Mouse (Mus musculus) kidney, postnatal 36 days (tissue): Measurements from ENCODE around the gene Rab3a.

Source experiments
- DNase-seq, 2 experiments: peaks; one replicate each; pipeline ENCODE4 v3.0.0; 2021 to 2022; ENCODE audit warnings: mixed read lengths in 2 of 2

Gene Rab3a

GRCm38 (mm10) chr8:70742981-70743655, 11.4 kb upstream of the Rab3a start:
- no peak for DNase-seq

GRCm38 (mm10) chr8:70743656-70744590, 10.6 kb upstream of the Rab3a start:
- DNase-seq, result peak; percentile 91 to 95

- no peak for DNase-seq
Observed at GRCm38 (mm10) chr8:70744806-70745205, 9.7 kb upstream of the Rab3a start.

GRCm38 (mm10) chr8:70745691-70746220, 8.7 kb upstream of the Rab3a start:
- no peak for DNase-seq

DNA sequence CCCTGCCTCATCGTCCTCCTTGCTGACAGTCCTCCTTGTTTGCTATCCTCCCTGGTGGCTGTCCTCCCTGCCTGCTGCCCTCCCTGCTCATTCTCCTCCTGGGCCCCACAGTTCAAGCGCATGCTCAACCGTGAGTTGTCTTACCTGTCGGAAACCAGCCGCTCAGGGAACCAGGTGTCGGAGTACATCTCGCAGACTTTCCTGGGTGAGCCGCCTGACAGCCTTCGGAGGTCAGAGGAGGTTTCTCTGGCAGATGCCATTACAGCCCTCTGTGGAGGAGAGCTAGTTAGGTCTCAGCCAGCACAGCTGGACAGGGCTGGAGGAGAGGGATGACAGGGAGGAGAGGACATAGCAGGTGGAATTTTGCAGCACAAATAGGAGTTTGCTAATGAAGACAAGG, 7.8 kb upstream of the Rab3a start:
- DNase-seq, result no peak

DNA sequence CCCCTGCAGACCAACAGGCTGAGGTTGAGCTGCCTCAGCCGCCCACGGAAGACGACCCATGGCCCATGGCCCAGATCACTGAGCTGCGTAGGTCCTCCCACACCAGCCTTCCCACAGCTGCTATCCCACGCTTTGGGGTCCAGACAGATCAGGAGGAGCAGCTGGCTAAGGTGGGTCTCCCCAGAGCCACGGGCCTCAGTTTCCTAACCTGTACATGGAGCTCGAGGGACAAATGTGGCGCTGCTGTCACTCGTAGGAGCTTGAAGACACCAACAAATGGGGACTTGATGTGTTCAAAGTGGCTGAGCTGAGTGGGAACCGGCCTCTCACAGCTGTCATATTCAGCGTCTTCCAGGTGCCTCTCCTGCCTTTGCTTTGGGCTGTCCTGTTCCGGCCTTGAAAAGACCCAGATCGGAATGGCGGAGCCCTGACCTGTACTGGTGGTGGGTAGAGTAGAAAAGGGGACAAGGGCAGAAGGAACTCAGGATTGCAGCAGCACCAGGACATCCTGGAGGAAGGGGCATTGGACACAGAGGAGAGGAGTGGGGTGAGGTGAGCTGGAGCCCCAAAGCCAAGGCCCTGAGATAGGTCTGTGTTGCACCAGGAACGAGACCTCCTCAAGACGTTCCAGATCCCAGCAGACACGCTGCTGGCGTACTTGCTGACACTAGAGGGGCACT, 7.1 kb upstream of the Rab3a start:
- DNase-seq, result no peak

- DNase-seq, result no peak
Observed at GRCm38 (mm10) chr8:70748246-70749096, 6.0 kb upstream of the Rab3a start.

- no peak for DNase-seq
Observed at GRCm38 (mm10) chr8:70749097-70749674, 5.3 kb upstream of the Rab3a start.

- DNase-seq, result no peak
Observed at GRCm38 (mm10) chr8:70750128-70750680, 4.3 kb upstream of the Rab3a start.

DNA sequence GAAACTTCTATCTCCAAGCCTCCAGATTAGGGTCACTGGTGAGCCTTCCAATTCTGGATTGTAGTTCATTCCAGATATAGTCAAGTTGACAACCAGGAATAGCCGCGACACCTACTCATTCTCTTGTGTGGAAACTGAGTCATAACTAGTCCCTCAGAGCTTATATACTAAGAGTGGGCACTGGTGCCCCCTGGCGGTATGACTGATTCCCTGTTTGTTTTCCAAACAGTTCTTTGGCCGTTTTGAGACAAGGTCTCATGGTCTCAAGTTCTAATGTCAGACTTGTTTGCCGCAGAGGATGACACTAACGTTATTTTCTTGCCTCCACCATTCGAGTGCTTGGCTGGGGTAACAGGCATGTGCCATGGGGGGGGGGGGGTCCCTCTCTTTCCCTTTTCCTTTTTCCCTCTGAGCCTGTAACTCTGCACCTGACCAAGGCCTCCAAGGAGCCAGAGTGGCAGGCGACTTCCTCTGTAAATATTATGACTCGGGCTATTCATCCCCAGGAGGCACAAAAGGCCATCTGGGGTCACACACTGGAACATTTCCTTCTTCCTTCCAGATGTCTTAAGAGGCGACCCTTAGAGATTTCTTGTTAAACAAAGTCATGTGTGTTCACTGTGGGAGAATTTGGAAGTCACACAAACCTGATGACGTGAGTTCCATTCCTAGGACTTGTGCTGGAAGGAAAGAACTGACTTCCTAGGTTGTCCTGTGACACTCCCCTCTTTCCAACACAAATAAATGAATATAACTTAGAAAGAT, 2.3 kb upstream of the Rab3a start:
- DNase-seq, result peak; percentile 91 to 94

DNA sequence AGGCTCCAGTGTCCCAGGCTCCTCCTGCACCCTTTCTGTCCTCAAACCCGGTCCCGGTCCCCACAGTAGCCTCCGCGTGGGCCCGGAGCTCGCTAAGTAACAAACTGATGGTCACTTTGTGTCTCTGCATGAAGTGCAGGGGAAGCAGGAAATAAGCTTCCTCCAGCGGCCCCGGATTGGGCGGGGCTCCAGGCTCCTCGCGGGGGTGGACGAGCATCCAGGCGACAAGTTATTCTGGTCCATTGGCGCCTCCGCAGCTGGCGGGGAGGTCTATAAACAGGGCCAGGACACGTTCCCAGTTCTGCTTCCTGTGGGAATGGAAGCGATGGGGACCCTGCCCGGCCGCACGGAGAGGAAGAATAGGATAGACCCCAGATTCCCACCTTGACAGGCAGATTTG, 1.3 kb upstream of the Rab3a start:
- DNase-seq, result peak; percentile 91

GRCm38 (mm10) chr8:70754871-70755660, 587 bp downstream of the Rab3a start:
- DNase-seq, result peak in 1 of 2 experiments; percentile 72

DNA sequence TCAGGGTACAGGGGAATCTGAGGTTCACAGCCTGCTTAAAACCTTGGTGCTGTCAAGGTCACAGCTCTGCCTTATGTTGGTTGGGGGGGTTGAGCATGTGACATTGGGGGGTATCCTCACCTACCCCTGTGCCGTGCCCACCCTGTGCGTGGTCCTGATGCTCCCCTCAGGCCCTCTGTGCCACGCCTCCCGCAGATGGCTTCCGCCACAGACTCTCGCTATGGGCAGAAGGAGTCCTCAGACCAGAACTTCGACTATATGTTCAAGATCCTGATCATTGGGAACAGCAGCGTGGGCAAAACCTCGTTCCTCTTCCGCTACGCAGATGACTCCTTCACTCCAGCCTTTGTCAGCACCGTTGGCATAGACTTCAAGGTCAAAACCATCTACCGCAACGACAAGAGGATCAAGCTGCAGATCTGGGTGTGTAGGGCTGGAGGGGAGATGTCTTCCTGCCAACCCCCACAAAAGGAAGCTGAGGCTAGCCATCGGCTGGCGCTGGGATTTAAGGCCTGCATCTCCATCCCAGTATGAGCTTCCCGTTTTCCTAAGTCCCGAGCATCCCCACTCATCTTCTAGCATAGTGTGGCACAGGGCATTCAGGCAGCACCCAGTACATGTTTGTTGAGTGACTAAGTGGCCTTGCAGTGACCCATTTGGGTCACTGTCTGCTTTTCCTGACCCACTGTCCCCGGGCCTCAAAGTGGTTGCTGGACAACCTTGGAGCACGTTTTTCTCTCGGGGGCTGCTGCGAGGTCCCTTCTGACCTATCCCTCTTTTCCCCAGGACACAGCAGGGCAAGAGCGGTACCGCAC, 1.4 kb downstream of the Rab3a start:
- no peak for DNase-seq

GRCm38 (mm10) chr8:70756476-70757040, 2.1 kb downstream of the Rab3a start:
- no peak for DNase-seq

DNA sequence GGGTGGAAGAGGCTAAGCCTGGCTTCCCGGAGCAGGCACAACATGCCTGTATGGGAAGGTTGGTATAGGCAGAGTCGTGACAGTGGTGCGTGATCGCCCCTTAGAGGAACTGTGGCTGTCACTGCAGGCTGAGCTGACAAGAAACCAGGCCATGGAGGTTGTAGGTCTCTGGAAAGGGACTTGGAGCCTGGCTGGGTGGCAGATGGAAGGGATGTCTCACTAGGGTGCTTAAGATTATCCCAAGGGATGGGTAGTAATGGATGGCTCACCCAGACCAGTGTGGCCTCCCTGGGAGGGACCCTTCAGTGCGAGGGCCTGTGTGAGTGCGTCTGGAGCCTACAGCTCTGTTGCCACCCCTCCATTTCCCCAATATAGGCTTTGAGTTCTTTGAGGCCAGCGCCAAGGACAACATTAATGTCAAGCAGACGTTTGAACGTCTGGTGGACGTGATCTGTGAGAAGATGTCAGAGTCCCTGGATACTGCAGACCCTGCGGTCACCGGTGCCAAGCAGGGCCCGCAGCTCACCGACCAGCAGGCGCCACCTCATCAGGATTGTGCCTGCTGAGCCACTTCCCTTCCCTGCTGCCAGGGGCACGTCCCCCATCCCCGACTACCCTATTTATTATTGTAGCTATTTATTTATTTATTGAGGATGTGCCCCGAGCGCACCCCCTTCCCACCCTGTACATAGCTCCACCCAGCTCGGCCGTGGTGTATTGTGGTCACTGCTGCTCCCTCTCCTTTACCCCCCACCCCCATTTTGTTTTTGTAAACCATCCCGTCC, 3.2 kb downstream of the Rab3a start:
- DNase-seq, result peak in 1 of 2 experiments; percentile 55

GRCm38 (mm10) chr8:70758308-70758615, 3.8 kb downstream of the Rab3a start:
- no peak for DNase-seq

DNA sequence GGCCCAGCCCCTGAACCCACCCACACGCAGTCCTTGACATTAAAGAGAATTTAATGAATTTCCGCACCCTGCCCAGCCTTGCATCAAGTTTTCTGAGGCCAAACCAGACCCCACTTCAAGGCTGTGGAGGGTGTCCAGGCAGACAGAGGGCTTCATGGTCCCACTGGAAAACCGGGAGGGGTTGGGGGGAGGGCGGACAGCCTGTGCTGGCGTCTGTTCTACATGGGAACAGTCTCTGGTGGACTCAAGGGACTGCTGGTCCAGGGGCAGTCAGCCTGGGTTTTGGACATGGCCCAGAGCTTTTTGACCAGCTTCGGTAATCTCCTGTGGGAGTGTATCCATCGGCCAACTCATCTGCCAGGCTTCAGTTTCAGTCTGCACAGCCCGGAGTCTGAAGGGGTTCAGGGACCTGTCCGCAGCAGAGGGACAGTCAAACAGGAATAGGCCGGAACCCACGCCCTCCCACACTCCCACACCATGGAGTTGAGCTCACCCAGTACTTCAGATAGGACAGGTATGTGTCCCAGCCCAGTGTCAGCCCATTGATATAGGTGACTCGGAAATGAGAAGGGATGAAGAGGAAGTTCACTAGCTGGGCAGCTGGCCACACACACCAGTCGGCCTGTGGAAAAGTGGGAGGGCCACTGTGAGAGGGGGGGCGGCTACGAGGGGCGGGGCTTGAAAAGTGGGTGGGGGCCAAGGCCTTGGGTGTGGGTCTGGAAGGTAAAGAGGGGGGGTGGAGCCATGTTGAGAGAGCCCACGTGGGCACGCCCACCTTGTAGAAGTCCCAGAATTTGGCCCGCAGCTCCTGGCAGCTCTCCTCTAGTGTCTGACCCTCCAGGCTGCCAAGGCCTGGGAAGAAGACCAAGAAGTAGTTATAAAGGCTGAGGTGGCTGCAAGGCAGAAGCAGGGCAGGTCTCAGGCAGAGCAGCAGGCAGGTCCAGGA, 4.4 kb downstream of the Rab3a start:
- peak in 1 of 2 experiments; percentile 51 for DNase-seq
